Mouse (Mus musculus) left cerebral cortex, adult 18-20 months (tissue): Measurements from ENCODE around the gene Polr3g. TPM values are rescaled to one million over a fixed set of nuclear protein-coding genes. Genes with fewer than 3 reads are reported as not detected.
"Not testable (repeated sequence)": the region's sequence is repeated elsewhere in the genome, so short reads cannot be mapped to it uniquely, and the experiment has no call there.

ENCODE experiments used
- DNase-seq, 2 experiments: peaks; one replicate each; pipeline ENCODE4 v3.0.0; 2021 to 2022; ENCODE audit warnings: low spot score in 2 of 2, mixed read lengths in 1 of 2
- total RNA-seq, 2 experiments: library from RNA; stranded (reverse); gene quantifications; 2 replicates each; pipeline ENCODE4 v1.2.3; 2021

Polr3g gene
- total RNA-seq, 2 experiments from 2014 or later = 5.0 to 5.6 TPM

- DNase-seq = peak; percentile 20 to 34
Observed at GRCm38 (mm10) chr13:81632720-81633415, 77.9 kb downstream of the Polr3g start, which contains the start of gene Adgrv1. Gene Adgrv1 (minus strand): TSS chr13:81633154.

- DNase-seq = no peak
Observed at GRCm38 (mm10) chr13:81630566-81630965, 80.2 kb downstream of the Polr3g start.

GRCm38 (mm10) chr13:81629395-81629794 is 81.4 kb downstream of the Polr3g start:
- DNase-seq = no peak

GRCm38 (mm10) chr13:81628631-81629190 is 82.1 kb downstream of the Polr3g start:
- DNase-seq = no peak

GRCm38 (mm10) chr13:81627861-81628260 is 83.0 kb downstream of the Polr3g start:
- DNase-seq = not testable (repeated sequence)

Other genes with a start within 250 kb of the Polr3g start
- gene Adgrv1, start 77.9 kb downstream of the Polr3g start, total RNA-seq = 1 to 10 TPM in 1 of 2 experiments, under 1 TPM in 1; 0.81 to 1.4 TPM
- gene Lysmd3, start 53.4 kb downstream of the Polr3g start, total RNA-seq = 10 to 100 TPM; 12.7 to 16.3 TPM
- 10 to 100 TPM; 19.6 to 21.3 TPM for gene Mblac2, start 328 bp upstream of the Polr3g start, total RNA-seq
- gene Cetn3, start 72.1 kb upstream of the Polr3g start, total RNA-seq = 100 to 1,000 TPM; 108 TPM